Mouse (Mus musculus): ENCODE measurements at regions not wholly inside any gene's neighbourhood (a gene's known extent, or its start where the extent isn't known, plus 50 kb on each side); places are given as distances from the start of the nearest gene placed in this dataset.
A peak's percentile ranks its signal among the peaks of the same experiment; 100 is the strongest.

GRCm38 (mm10) chr3:38257076-38257842 lies 227.4 kb downstream of the Ankrd50 start:
- no peak for DNase-seq (ENCODE audit: low spot score)

- DNase-seq (ENCODE audit: low spot score): peak; percentile 83
These were observed 229.0 kb downstream of the Ankrd50 start for GRCm38 (mm10) chr3:38255674-38256073.

- no peak for DNase-seq (ENCODE audit: low spot score)
These were observed 229.7 kb downstream of the Ankrd50 start for GRCm38 (mm10) chr3:38254896-38255295.

GRCm38 (mm10) chr3:38251592-38251991 lies 233.1 kb downstream of the Ankrd50 start:
- no peak for DNase-seq (ENCODE audit: low spot score)

- DNase-seq (ENCODE audit: low spot score): no peak
These were observed 234.1 kb downstream of the Ankrd50 start for GRCm38 (mm10) chr3:38250552-38250951.

GRCm38 (mm10) chr3:38248941-38249340 lies 235.7 kb downstream of the Ankrd50 start:
- no peak for DNase-seq (ENCODE audit: low spot score)

GRCm38 (mm10) chr3:38246439-38246838 lies 238.2 kb downstream of the Ankrd50 start:
- no peak for DNase-seq (ENCODE audit: low spot score)

- DNase-seq (ENCODE audit: low spot score): no peak
These were observed 241.4 kb downstream of the Ankrd50 start for GRCm38 (mm10) chr3:38243209-38243608.

- no peak for DNase-seq (ENCODE audit: low spot score)
These were observed 247.0 kb downstream of the Ankrd50 start for GRCm38 (mm10) chr3:38237616-38238015.

- DNase-seq (ENCODE audit: low spot score): no peak
These were observed 248.9 kb downstream of the Ankrd50 start for GRCm38 (mm10) chr3:38235736-38236083.

- DNase-seq (ENCODE audit: low spot score): no peak
These were observed 249.5 kb downstream of the Ankrd50 start for GRCm38 (mm10) chr3:38235033-38235735.

- DNase-seq (ENCODE audit: low spot score): no peak
These were observed 250.1 kb downstream of the Ankrd50 start for GRCm38 (mm10) chr3:38234534-38234933.

- no peak for DNase-seq (ENCODE audit: low spot score)
These were observed 250.6 kb downstream of the Ankrd50 start for GRCm38 (mm10) chr3:38234006-38234405.

GRCm38 (mm10) chr3:38233091-38233490 lies 251.6 kb downstream of the Ankrd50 start:
- no peak for DNase-seq (ENCODE audit: low spot score)

GRCm38 (mm10) chr3:38232111-38233076 lies 252.2 kb downstream of the Ankrd50 start:
- peak; percentile 76 for DNase-seq (ENCODE audit: low spot score)

- no peak for DNase-seq (ENCODE audit: low spot score)
These were observed 253.1 kb downstream of the Ankrd50 start for GRCm38 (mm10) chr3:38231506-38231905.

GRCm38 (mm10) chr3:38230796-38231195 lies 253.8 kb downstream of the Ankrd50 start:
- DNase-seq (ENCODE audit: low spot score): no peak

- DNase-seq (ENCODE audit: low spot score): no peak
These were observed 255.0 kb downstream of the Ankrd50 start for GRCm38 (mm10) chr3:38229686-38230085.

- peak; percentile 15 for DNase-seq (ENCODE audit: low spot score)
These were observed 255.6 kb downstream of the Ankrd50 start for GRCm38 (mm10) chr3:38229051-38229450.

- peak; percentile 78 for DNase-seq (ENCODE audit: low spot score)
These were observed 257.0 kb downstream of the Ankrd50 start for GRCm38 (mm10) chr3:38227596-38227995.

- no peak for DNase-seq (ENCODE audit: low spot score)
These were observed 257.5 kb downstream of the Ankrd50 start for GRCm38 (mm10) chr3:38227121-38227520.

GRCm38 (mm10) chr3:38226147-38226546 lies 258.5 kb downstream of the Ankrd50 start:
- no peak for DNase-seq (ENCODE audit: low spot score)

Data from embryo, embryonic 10.5 days (tissue).